In genomic region chr11:98850100-98851093, GRCm38 (mm10) we compare ENCODE assay signal across 9 mouse cellular contexts. TPM values are rescaled to one million over a fixed set of nuclear protein-coding genes. Genes with fewer than 3 reads are reported as not detected.
DNase-seq lines count a peak whose midpoint lies in the region; ATAC-seq and TF ChIP-seq lines count a peak whose summit lies in the region.
"Had no signal": no experiment of that assay in that cellular context is flagged by ENCODE, and none has a peak within 500 bp of the region (broad histone marks: within the 10 kb centered on the region; RNA-seq: fewer than 3 reads in every experiment).

No protein-coding gene starts in this region.

- no peaks in the 10 kb centered on the region for H3K36me3 ChIP-seq in heart, embryonic 13.5 days
- H3K36me3 ChIP-seq in midbrain, embryonic 16.5 days (ENCODE audit: control insufficient read depth, insufficient read depth, low read length), result no peaks in the 10 kb centered on the region; the same call in 1 of the 2 replicates
- no peaks in the 10 kb centered on the region for H3K36me3 ChIP-seq in heart, embryonic 10.5 days

- no peak for TF ChIP-seq CTCF in brain, embryonic 14.5 days (IDR thresholded peaks at IDR 0.05; ENCODE audit: borderline replicate concordance, extremely low read depth, insufficient read depth, insufficient read length)

- no peak for ATAC-seq in heart, embryonic 13.5 days (ENCODE audit: extremely low read depth, insufficient number of reproducible peaks, low FRiP score, low TSS enrichment)
- ATAC-seq in granulocyte monocyte progenitor cell, adult 5-6 weeks (replicated peaks; ENCODE audit: poor library complexity, severe bottlenecking), result peak; percentile 81
- no peak for ATAC-seq in midbrain, embryonic 16.5 days

- no peak overlapping the region for H3K4me3 ChIP-seq in heart, embryonic 13.5 days
- peak overlapping the region; percentile 8 for H3K4me3 ChIP-seq in midbrain, embryonic 16.5 days (ENCODE audit: low read depth, low read length)
- H3K4me3 ChIP-seq in heart, embryonic 10.5 days, result no peak overlapping the region

- no peak overlapping the region for H3K27ac ChIP-seq in heart, embryonic 13.5 days (replicated peaks)
- H3K27ac ChIP-seq in midbrain, embryonic 16.5 days (ENCODE audit: low read length), result no peak overlapping the region
- H3K27ac ChIP-seq in heart, embryonic 10.5 days, result no peak overlapping the region; the same call in 1 of the 2 replicates
- H3K27ac ChIP-seq: macrophage had no signal

- WGBS in heart, embryonic 13.5 days, result 58% methylated on average over 26 of the region's 26 CpGs
- 58% methylated on average over 26 of the region's 26 CpGs for WGBS in midbrain, embryonic 16.5 days
- 70% methylated on average over 26 of the region's 26 CpGs for WGBS in heart, embryonic 10.5 days

- no peak for DNase-seq in heart, adult 8-10 months (ENCODE audit: low spot score)
- peak; percentile 78 for DNase-seq in brain, embryonic 14.5 days (ENCODE audit: low read depth)
- no peak for DNase-seq in adrenal gland, postnatal 4 days (ENCODE audit: low spot score in 2 of 2)
- DNase-seq in T-cell, adult 2 months (ENCODE audit: low spot score), result no peak
- no peak for DNase-seq in heart, embryonic 10.5 days (ENCODE audit: low spot score)

- H3K9me3 ChIP-seq in heart, embryonic 13.5 days, result no peaks in the 10 kb centered on the region
- no peaks in the 10 kb centered on the region for H3K9me3 ChIP-seq in midbrain, embryonic 16.5 days (replicated peaks; ENCODE audit: control insufficient read depth, low read length, poor library complexity, severe bottlenecking)
- H3K9me3 ChIP-seq in heart, embryonic 10.5 days, result no peaks in the 10 kb centered on the region

- H3K4me1 ChIP-seq in heart, embryonic 13.5 days, result peaks cover 35% of the 10 kb centered on the region
- H3K4me1 ChIP-seq in midbrain, embryonic 16.5 days (ENCODE audit: control insufficient read depth, insufficient read depth, low read length), result peaks cover 9% of the 10 kb centered on the region
- H3K4me1 ChIP-seq in heart, embryonic 10.5 days, result peaks cover 49% of the 10 kb centered on the region

- H3K9ac ChIP-seq in heart, embryonic 13.5 days, result no peak overlapping the region
- no peak overlapping the region for H3K9ac ChIP-seq in midbrain, embryonic 16.5 days (ENCODE audit: low read depth, low read length)

- H3K27me3 ChIP-seq in heart, embryonic 13.5 days (replicated peaks), result peaks cover 26% of the 10 kb centered on the region
- H3K27me3 ChIP-seq in midbrain, embryonic 16.5 days (ENCODE audit: control insufficient read depth, insufficient read depth, low read depth, low read length), result no peaks in the 10 kb centered on the region
- peaks cover 38% of the 10 kb centered on the region for H3K27me3 ChIP-seq in heart, embryonic 10.5 days (ENCODE audit: insufficient read depth, poor library complexity, severe bottlenecking)

- H3K4me2 ChIP-seq in heart, embryonic 13.5 days, result peak overlapping the region; percentile 26; the same call in 1 of the 2 replicates
- H3K4me2 ChIP-seq in midbrain, embryonic 16.5 days (ENCODE audit: low read length), result peak overlapping the region; percentile 33

- no peak for TF ChIP-seq POLR2A in brain, embryonic 14.5 days (IDR thresholded peaks at IDR 0.05; ENCODE audit: borderline replicate concordance, extremely low read depth, insufficient read depth, insufficient read length, poor library complexity, severe bottlenecking)

RNA-seq across cellular contexts. Expression of gene Wipf2, which starts 13.0 kb away (rescaled TPM):
- polyA plus RNA-seq in heart, embryonic 13.5 days (2015; fragmentation: Nextera tagmentation; extraction: Ambion mirVana), result 2.3 and 2.6 TPM in 2 replicates
- 10 to 100 TPM in 3 of 4 experiments, 1 to 10 TPM in 1; 9.4 to 12.6 (median 11.5) TPM for total RNA-seq in heart, adult 8-10 months (2022)
- polyA plus RNA-seq in brain, embryonic 14.5 days (2012; rRNA removed), result 11.0 and 14.7 TPM in 2 replicates
- 8.6 and 11.4 TPM in 2 replicates for total RNA-seq in granulocyte monocyte progenitor cell, adult 5-6 weeks (2014; fragmentation: Nextera tagmentation)
- total RNA-seq in granulocyte monocyte progenitor cell, adult 5-6 weeks (2017), result 2.7 and 2.8 TPM in 2 replicates
- polyA plus RNA-seq in midbrain, embryonic 16.5 days (2015; fragmentation: Nextera tagmentation; extraction: Ambion mirVana), result 4.5 and 4.7 TPM in 2 replicates
- total RNA-seq in adrenal gland, postnatal 4 days (2021), result 10 to 100 TPM; 18.4 to 19.7 TPM
- polyA plus RNA-seq in heart, embryonic 10.5 days (2016; fragmentation: Nextera tagmentation; extraction: Ambion mirVana), result 2.8 and 4.1 TPM in 2 replicates

RNA-seq across cellular contexts. Expression of gene Rapgefl1, which starts 13.8 kb away (rescaled TPM):
- polyA plus RNA-seq in heart, embryonic 13.5 days (2015; fragmentation: Nextera tagmentation; extraction: Ambion mirVana), result 0.64 and 0.98 TPM in 2 replicates
- 1 to 10 TPM in 1 of 4 experiments, under 1 TPM in 3; 0.38 to 1.1 (median 0.76) TPM for total RNA-seq in heart, adult 8-10 months (2022)
- polyA plus RNA-seq in brain, embryonic 14.5 days (2012; rRNA removed), result 22.0 and 33.5 TPM in 2 replicates
- 2.0 TPM in 1 of 2 replicates, not detected in the other for total RNA-seq in granulocyte monocyte progenitor cell, adult 5-6 weeks (2014; fragmentation: Nextera tagmentation)
- total RNA-seq in granulocyte monocyte progenitor cell, adult 5-6 weeks (2017), result 0.30 TPM in 1 of 2 replicates, not detected in the other
- 9.6 and 10.6 TPM in 2 replicates for polyA plus RNA-seq in midbrain, embryonic 16.5 days (2015; fragmentation: Nextera tagmentation; extraction: Ambion mirVana)
- 1 to 10 TPM; 2.6 to 3.0 TPM for total RNA-seq in adrenal gland, postnatal 4 days (2021)
- polyA plus RNA-seq in heart, embryonic 10.5 days (2016; fragmentation: Nextera tagmentation; extraction: Ambion mirVana), result 0.78 and 0.87 TPM in 2 replicates

RNA-seq across cellular contexts. Expression of gene Casc3, which starts 45.7 kb away (rescaled TPM):
- 22.3 and 23.1 TPM in 2 replicates for polyA plus RNA-seq in heart, embryonic 13.5 days (2015; fragmentation: Nextera tagmentation; extraction: Ambion mirVana)
- 10 to 100 TPM; 16.0 to 20.9 (median 17.8) TPM for total RNA-seq in heart, adult 8-10 months (2022)
- polyA plus RNA-seq in brain, embryonic 14.5 days (2012; rRNA removed), result 66.6 and 74.3 TPM in 2 replicates
- 46.1 and 46.7 TPM in 2 replicates for total RNA-seq in granulocyte monocyte progenitor cell, adult 5-6 weeks (2014; fragmentation: Nextera tagmentation)
- total RNA-seq in granulocyte monocyte progenitor cell, adult 5-6 weeks (2017), result 13.6 and 31.8 TPM in 2 replicates
- 47.0 and 51.7 TPM in 2 replicates for polyA plus RNA-seq in midbrain, embryonic 16.5 days (2015; fragmentation: Nextera tagmentation; extraction: Ambion mirVana)
- total RNA-seq in adrenal gland, postnatal 4 days (2021), result 10 to 100 TPM; 45.2 to 54.8 TPM
- 29.5 and 37.2 TPM in 2 replicates for polyA plus RNA-seq in heart, embryonic 10.5 days (2016; fragmentation: Nextera tagmentation; extraction: Ambion mirVana)

RNA-seq across cellular contexts. Expression of gene Msl1, which starts 55.1 kb away (rescaled TPM):
- polyA plus RNA-seq in heart, embryonic 13.5 days (2015; fragmentation: Nextera tagmentation; extraction: Ambion mirVana), result 14.6 and 15.7 TPM in 2 replicates
- total RNA-seq in heart, adult 8-10 months (2022), result 10 to 100 TPM; 72.1 to 84.3 (median 78.7) TPM
- polyA plus RNA-seq in brain, embryonic 14.5 days (2012; rRNA removed), result 92.1 and 104 TPM in 2 replicates
- 72.7 and 75.0 TPM in 2 replicates for total RNA-seq in granulocyte monocyte progenitor cell, adult 5-6 weeks (2014; fragmentation: Nextera tagmentation)
- 59.8 and 70.1 TPM in 2 replicates for total RNA-seq in granulocyte monocyte progenitor cell, adult 5-6 weeks (2017)
- 29.2 and 33.2 TPM in 2 replicates for polyA plus RNA-seq in midbrain, embryonic 16.5 days (2015; fragmentation: Nextera tagmentation; extraction: Ambion mirVana)
- total RNA-seq in adrenal gland, postnatal 4 days (2021), result 100 to 1,000 TPM; 119 to 121 TPM
- 14.0 and 21.6 TPM in 2 replicates for polyA plus RNA-seq in heart, embryonic 10.5 days (2016; fragmentation: Nextera tagmentation; extraction: Ambion mirVana)

RNA-seq across cellular contexts. Expression of gene Cdc6, which starts 57.2 kb away (rescaled TPM):
- polyA plus RNA-seq in heart, embryonic 13.5 days (2015; fragmentation: Nextera tagmentation; extraction: Ambion mirVana), result 21.1 and 22.9 TPM in 2 replicates
- total RNA-seq in heart, adult 8-10 months (2022), result under 1 TPM; 0.16 to 0.49 (median 0.25) TPM
- 4.5 and 6.2 TPM in 2 replicates for polyA plus RNA-seq in brain, embryonic 14.5 days (2012; rRNA removed)
- 47.8 and 58.8 TPM in 2 replicates for total RNA-seq in granulocyte monocyte progenitor cell, adult 5-6 weeks (2014; fragmentation: Nextera tagmentation)
- 30.3 and 43.5 TPM in 2 replicates for total RNA-seq in granulocyte monocyte progenitor cell, adult 5-6 weeks (2017)
- 2.4 TPM in 2 replicates for polyA plus RNA-seq in midbrain, embryonic 16.5 days (2015; fragmentation: Nextera tagmentation; extraction: Ambion mirVana)
- 1 to 10 TPM; 7.5 to 9.1 TPM for total RNA-seq in adrenal gland, postnatal 4 days (2021)
- 39.3 and 47.7 TPM in 2 replicates for polyA plus RNA-seq in heart, embryonic 10.5 days (2016; fragmentation: Nextera tagmentation; extraction: Ambion mirVana)
